Mouse (Mus musculus) layer of hippocampus, adult 2 months (tissue): ENCODE results near the gene BC048562. TPM values are rescaled to one million over a fixed set of nuclear protein-coding genes. Genes with fewer than 3 reads are reported as not detected.

ENCODE experiments used
- DNase-seq, 2 experiments: peaks; one replicate each; pipeline ENCODE4 v3.0.0; 2022; ENCODE audit warnings: low spot score in 2 of 2
- H3K27ac ChIP-seq: fragments of 200-600 bp; 2 replicates; pipeline ENCODE4 v1.8.1; 2022
- H3K4me3 ChIP-seq: fragments of 200-600 bp; 2 replicates; pipeline ENCODE4 v1.8.1; 2022; ENCODE audit warnings: mild to moderate bottlenecking
- CTCF ChIP-seq: fragments of 200-600 bp; conservative IDR thresholded peaks from 2 replicates; pipeline ENCODE4 v1.8.1; 2022; ENCODE audit warnings: antibody characterized with exemption, mild to moderate bottlenecking, moderate library complexity
- total RNA-seq, 2 experiments: library from RNA; stranded (reverse); gene quantifications; 2 replicates each; pipeline ENCODE4 v1.2.3; 2021

BC048562 gene
- total RNA-seq, 2 experiments from 2014 or later: not detected

DNA sequence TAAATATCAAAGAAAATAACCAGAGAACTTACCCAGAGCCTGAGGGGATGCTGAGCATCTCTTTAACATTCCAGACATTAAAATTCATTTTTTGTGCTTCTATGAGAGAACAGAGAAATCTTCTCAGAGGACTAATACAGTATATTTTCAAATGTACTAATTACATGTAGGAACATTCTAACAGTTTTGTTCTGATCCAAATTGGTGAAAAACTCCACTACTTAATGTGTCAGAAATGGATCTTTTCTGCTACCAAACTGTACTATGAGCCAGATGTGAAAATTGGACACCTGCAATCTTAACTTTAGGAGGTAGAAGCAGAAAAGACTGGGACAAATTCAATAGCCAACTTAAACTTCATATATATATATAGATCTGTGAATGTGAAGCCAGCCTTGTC lies 7.9 kb upstream of the BC048562 start, which contains the start of gene Ccdc36:
TSS of gene Ccdc36 (minus strand) at position 101 of the 400 bp plus-strand sequence.
- H3K27ac ChIP-seq: no peak within 1 kb of the TSS
- no peak for DNase-seq
- no peak for TF ChIP-seq CTCF
- no peak within 1 kb of the TSS for H3K4me3 ChIP-seq

DNA sequence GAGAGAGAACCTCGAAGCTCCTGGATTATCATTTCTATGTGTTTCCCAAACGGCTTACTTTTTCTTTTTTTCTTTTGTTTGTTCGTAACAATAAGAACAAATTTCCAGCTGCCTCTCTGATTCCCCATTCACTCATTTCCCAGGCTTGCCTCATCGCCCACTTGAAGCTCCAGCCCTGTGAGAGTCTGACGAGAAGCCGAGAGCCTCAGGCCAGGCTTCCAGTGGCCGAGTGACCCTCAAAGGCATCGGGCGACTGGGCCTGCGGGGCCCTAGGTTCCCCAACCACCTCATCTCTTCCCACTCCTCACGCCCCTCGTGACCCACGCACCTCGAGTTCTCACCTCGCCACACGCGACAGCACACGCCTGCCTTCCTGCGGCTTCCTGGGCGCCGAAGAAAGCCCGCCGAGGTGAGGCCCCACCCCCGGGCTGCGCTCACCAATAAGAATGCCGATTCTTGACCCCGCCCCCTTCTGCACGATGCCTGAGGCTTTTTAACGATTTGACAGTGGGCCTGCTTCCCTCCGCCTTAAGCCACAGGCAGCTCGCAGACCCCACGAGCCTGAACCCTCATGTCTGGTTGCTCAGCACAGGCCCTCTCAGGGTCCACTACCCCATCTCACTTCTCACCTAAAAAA lies 4.7 kb upstream of the BC048562 start:
- TF ChIP-seq CTCF: no peak
- DNase-seq: no peak
- Histone ChIP-seq H3K4me3 (no peak overlapping the region), H3K27ac (no peak overlapping the region)

DNA sequence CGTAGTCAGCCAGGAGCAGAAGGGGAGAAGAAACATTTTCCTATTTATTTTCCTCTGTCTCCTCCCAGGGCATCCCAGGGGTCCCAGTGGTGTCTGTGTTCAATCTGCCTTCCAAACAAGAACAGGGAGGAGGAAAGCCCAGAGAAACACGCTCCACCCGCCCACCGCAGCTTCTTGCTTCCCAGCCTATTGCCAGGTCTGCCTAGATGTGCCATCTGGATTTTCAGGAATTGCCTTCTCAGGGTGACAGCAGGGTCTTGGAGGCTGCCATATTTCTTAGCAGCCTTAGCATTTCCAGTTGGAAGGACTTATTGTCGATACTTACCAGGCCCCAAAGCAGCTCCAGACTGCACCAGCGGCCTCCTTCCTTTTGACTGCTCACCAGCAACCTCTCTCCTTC lies 2.9 kb downstream of the BC048562 start:
- DNase-seq: peak; percentile 51 to 55
- H3K27ac ChIP-seq: no peak overlapping the region
- no peak overlapping the region for H3K4me3 ChIP-seq
- TF ChIP-seq CTCF: no peak

DNA sequence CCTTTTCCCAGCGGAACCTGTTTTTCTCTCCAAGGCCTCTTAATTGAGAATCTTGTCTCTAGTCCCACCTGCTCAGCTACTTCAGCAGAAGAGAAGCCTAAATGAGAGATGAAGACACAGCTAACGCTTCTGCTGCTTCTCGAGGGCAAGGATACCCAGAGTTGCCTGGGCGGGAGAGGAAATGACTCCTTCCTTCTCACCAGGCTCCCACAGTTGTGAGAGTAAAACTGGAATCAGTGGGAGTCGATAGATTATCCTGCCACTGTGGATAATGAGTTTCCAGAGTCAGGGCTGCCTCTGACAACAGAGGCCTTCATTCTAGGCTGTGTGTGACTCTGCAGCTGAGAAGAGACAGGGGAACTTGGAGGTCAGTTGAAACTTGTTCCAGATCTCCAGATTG lies 4.2 kb downstream of the BC048562 start:
- no peak for TF ChIP-seq CTCF
- Histone ChIP-seq H3K4me3 (no peak overlapping the region), H3K27ac (no peak overlapping the region)
- no peak for DNase-seq

DNA sequence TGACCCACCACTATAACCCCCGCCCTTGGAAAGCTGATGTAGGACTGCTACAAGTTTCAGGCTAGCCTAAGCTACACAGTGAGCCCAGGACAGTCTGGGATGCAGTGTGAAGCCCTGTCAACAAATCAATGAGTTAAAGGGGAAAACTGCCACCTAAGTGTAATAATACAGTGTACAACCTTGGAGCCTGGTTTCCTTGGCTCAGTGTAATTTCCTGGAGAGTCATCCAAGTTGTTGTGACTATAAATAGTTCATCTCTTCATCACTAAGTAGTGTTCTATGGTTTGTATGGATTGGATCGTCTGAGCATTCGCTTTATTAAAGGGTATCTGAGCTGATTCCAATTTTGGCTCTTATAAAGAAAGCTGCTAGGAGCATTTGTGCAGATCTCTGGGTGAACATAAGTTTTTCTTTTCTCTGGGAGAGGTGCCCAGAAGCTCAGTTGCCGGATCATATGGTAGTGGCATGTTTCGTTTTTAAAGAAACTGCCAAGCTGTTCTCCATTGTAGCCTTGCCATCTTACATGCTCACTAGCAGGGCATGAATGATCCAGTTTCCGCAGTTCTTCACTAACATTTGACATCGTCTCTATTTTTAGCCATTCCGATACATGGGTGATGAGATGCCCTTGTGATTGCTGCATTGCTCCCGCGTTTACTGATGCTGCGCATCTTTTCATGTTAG lies 5.1 kb downstream of the BC048562 start:
- H3K27ac ChIP-seq: 0 out of 2 replicates have a peak overlapping the region, but pooled peaks have one; percentile 2
- no peak for TF ChIP-seq CTCF
- DNase-seq: peak; percentile 70 to 87
- no peak overlapping the region for H3K4me3 ChIP-seq

DNA sequence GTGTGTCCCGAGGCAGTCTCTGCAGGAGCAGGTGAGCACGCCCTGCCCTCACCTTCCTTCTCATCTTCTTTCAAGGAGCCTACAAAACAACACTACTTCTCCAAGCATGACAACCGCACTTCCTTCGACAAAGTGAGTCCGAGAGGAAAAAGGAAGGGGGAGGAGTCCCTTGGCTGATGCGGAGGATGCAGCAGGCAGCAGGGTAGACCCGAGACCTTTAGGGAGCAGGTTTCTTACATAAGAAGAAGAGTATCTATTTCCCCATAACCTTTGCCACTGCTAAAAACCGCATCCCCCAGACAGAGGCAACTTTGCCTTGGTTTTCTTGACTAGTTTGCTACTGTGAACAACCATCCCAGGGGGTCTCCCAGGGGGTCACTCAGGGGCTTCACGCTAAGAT lies 8.8 kb downstream of the BC048562 start:
- no peak overlapping the region for H3K27ac ChIP-seq
- no peak overlapping the region for H3K4me3 ChIP-seq
- no peak for TF ChIP-seq CTCF
- DNase-seq: no peak

DNA sequence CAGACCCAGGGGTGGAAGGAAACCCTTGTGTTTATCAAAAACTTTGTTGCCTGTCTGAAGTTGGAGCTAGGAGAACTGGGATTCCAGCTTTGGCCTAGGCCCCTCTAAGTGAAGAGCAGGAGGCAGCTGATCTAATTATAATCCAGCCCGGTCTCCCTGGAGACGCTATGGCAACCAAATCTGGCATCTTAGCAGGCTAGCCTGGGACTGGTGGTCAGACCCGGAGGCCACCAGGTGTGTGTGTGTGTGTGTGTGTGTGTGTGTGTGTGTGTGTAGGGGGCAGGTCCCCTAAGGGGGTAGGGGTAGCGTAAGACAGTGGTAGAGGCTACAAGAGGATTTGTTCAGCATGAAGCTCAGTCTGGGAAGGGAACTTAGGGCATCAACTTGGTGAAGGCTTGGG lies 13.6 kb downstream of the BC048562 start:
- no peak for TF ChIP-seq CTCF
- Histone ChIP-seq H3K4me3 (peak overlapping the region; percentile 29; the same call in 1 of the 2 replicates), H3K27ac (peak overlapping the region; percentile 75)
- peak; percentile 56 to 66 for DNase-seq

DNA sequence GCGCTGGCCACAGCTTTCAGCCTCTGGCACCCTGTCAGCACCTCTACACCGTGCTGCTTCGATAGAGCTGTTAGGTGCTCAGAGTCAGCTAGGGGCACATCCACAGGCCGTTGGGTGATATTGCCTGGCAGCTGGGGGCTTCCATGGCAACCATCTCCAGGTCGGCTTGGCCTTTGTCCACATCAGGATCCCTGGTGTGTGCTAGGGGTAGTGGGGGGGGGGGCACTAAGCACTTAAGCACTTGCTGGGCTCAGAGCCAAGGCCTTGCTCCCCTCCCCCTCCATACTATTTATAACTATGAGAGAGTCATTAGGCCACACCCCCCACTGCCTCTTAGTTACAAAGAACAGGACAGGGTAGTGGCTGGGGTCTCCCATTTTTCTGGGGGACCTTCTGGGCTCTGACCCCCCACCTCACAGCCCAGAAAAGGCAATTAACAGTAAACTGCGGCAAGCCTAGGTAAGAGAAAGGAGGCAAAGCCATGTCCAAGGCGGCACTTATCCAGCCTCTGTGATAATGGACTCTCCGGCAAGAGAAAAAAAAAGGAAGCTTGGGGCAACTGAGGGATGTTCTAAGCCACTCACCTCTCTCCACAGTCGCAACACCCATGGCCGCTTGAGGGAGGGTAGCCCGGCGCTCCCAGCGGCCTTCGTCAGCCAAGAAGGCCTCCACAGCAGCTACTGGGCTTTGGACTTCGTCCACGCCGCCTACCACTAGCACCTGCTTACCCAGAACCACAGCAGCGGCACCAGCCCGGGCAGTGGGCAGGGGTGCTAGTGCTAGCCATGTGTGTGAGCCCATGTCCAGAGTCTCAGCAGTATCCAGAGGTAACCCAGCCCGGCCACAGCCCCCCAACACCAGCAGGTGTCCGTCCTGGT lies 14.2 kb downstream of the BC048562 start:
- DNase-seq: no peak
- peak overlapping the region; percentile 0; the same call in 1 of the 2 replicates for H3K4me3 ChIP-seq
- H3K27ac ChIP-seq: peak overlapping the region; percentile 75
- TF ChIP-seq CTCF: no peak

DNA sequence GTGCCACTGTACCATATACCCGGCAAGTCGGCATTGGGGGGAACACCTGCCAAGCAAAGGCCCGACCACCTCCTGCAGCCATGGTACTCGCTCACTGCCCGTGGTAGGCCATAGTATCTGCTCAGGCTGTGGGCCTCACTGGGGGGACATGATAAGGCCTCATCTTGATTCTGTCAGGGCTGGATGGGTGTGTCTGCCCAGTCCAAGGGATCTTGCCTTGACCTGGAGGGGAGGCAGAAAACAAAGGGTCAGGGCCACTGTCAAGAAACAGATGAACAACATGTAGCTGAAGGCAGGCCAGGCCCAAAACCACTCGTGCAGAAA lies 14.8 kb downstream of the BC048562 start:
- Histone ChIP-seq H3K27ac (peak overlapping the region; percentile 75), H3K4me3 (peak overlapping the region; percentile 68; the same call in 1 of the 2 replicates)
- no peak for TF ChIP-seq CTCF
- DNase-seq: no peak

DNA sequence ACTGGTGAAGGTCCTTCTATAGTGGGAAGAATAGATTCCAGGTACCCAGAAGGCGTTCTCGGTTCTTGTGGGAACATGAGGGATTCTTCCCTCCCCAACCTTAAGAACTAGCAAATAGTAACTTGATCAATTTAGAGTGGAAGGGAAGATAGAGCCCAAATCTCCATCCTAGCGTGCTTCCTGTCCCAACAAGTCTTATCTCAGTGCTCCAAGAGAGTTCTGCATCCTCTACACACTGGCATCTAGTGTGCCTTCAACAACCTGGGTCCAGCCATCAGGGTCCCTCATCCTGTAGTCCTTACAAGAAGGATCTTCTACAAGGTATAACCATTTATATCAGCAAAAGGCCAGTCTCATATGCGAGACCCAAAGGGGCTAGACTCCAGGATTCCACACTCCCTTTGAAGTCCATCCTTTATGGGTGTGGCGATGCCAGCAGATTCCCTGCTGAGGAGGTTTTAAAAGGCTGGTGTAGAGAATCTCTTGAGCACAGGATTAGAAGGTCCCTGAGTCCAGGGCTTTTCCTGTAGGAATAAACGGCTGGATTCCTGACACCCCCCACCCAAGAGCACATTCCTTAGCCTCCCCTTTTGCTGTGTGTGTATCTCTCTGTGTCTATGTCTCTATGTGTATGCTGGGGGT lies 15.4 kb downstream of the BC048562 start:
- Histone ChIP-seq H3K27ac (peak overlapping the region; percentile 85), H3K4me3 (peak overlapping the region; percentile 68)
- TF ChIP-seq CTCF: no peak
- DNase-seq: no peak

DNA sequence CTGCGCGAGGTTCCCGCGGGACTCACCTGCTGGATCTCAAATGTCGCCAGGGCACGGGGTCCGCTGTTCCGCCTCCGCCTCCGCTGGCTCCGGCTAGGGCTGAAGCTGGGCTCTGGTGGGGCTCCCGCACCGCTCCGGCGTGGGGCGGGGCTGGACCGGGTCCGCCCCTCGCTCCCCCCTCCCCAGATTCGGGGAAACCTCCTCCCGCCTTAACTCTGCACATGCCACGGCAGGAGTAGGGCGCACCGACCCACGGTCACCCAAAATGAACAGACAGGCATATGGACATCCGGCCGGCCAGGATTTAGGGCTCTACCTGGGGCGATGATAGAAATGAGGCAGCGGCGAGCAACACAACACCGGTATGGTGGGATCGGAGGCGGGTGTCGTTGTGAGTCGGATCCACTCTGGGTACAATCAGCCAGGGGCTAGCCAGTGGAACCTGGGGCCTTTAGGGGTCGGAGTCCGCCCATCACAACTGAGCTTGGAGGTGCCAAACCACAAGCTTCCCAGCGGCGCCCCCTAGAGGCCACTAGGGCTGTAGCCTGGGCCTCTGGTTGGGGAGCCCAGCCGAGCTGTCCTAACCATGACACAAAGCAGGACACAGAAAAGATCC lies 16.1 kb downstream of the BC048562 start:
- H3K27ac ChIP-seq: peak overlapping the region; percentile 85

DNA sequence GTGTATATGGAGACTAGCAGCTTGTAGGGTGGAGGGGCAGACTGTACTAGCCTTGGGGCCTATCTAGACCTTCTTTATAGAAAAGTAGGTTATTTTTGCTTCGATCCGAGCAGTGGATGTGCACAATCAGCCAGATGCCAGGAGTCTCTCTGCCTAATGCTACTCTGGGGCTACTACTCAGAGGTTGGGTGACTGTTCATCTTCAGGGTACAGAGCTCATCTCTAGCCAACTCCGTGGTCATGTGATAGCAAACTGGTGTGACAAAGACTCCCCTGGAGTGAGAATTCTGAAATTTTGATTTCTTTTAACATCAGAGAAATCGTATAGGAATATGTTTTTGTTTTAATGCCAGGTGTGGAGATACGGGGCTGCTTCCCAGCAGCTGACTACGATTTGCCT lies 16.6 kb downstream of the BC048562 start:
- DNase-seq: no peak
- TF ChIP-seq CTCF: no peak
- Histone ChIP-seq H3K27ac (peak overlapping the region; percentile 85), H3K4me3 (peak overlapping the region; percentile 68)

More for the DNA sequence above, 16.1 kb downstream of the BC048562 start:
- peak; percentile 82 to 89 for DNase-seq
- H3K4me3 ChIP-seq: peak overlapping the region; percentile 68
- peak; percentile 100 for TF ChIP-seq CTCF
